Mouse (Mus musculus) G1E (cell line): ENCODE measurements around the gene Shank2.

Experiments
- CTCF ChIP-seq: IDR thresholded peaks from 2 replicates; pipeline ENCODE4 v1.5.1; 2012; ENCODE audit warnings: low read depth, low read length, inconsistent platforms, mixed read lengths
- GATA1 ChIP-seq: IDR thresholded peaks from 2 replicates; pipeline ENCODE4 v1.6.1; 2012; ENCODE audit warnings: borderline replicate concordance, low read length, inconsistent platforms, mixed read lengths
- TAL1 ChIP-seq: conservative IDR thresholded peaks from 2 replicates; pipeline ENCODE4 v1.6.1; 2012; ENCODE audit warnings: low read depth, low read length, inconsistent platforms, mixed read lengths

DNA sequence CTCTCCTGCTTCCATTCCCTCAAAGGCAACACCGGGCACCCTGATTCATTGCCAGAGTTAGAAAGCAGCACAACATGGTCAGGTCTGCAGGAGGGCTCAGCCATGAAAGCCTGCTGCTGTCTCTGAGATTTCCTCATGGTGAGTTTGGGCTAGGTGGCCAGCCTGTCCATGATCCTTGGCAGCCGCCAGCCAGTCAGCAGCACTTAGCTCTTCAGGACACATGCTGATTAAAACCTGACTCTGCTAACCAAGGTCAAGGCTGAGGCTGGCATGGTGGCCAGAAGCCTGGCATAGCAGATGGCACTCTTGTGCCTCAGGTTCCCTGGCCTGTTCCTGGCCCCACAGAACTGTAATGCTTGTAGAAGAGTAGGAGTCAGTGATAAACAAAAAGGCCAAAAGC lies 269.3 kb downstream of the Shank2 start:
- TF ChIP-seq CTCF: no peak
- no peak for TF ChIP-seq TAL1
- no peak for TF ChIP-seq GATA1
